Mouse (Mus musculus): ENCODE data around the gene Snf8. TPM values are rescaled to one million over a fixed set of nuclear protein-coding genes. Genes with fewer than 3 reads are reported as not detected.

The Snf8 gene
- polyA plus RNA-seq, 1 experiment from 2014 or later = 141 TPM

- Histone ChIP-seq H3K27ac (no peak overlapping the region), H3K9ac (no peak overlapping the region), H3K9me3 (no peaks in the 10 kb centered on the region), H3K36me3 (no peaks in the 10 kb centered on the region), H3K27me3 (0 out of 2 replicates have a peak, but pooled peaks cover 2% of the 10 kb centered on the region), H3K4me2 (no peak overlapping the region), H3K4me3 (no peak overlapping the region), H3K4me1 (replicated peaks) (peaks cover 5% of the 10 kb centered on the region; the same call in 1 of the 2 replicates)
- 93% methylated on average over 5 of the region's 5 CpGs for WGBS
- no peak for ATAC-seq (ENCODE audit: low FRiP score)
Measured at GRCm38 (mm10) chr11:96080736-96081135, 46.1 kb downstream of the Snf8 start.

GRCm38 (mm10) chr11:96082682-96083081, 48.0 kb downstream of the Snf8 start:
- no peak overlapping the region for H3K4me2 ChIP-seq
- H3K4me1 ChIP-seq (replicated peaks) = no peaks in the 10 kb centered on the region
- H3K27me3 ChIP-seq = 0 out of 2 replicates have a peak, but pooled peaks cover 4% of the 10 kb centered on the region
- no peaks in the 10 kb centered on the region for H3K36me3 ChIP-seq
- no peak overlapping the region for H3K27ac ChIP-seq
- no peak for ATAC-seq (ENCODE audit: low FRiP score)
- H3K9ac ChIP-seq = no peak overlapping the region
- no peaks in the 10 kb centered on the region for H3K9me3 ChIP-seq
- WGBS = 74% methylated on average over 3 of the region's 3 CpGs
- H3K4me3 ChIP-seq = no peak overlapping the region

GRCm38 (mm10) chr11:96087981-96088380, 53.3 kb downstream of the Snf8 start:
- WGBS = 86% methylated on average over 6 of the region's 6 CpGs
- no peak for ATAC-seq (ENCODE audit: low FRiP score)
- H3K9me3 ChIP-seq = peaks cover 4% of the 10 kb centered on the region; the same call in 1 of the 2 replicates
- no peak overlapping the region for H3K4me2 ChIP-seq
- no peaks in the 10 kb centered on the region for H3K36me3 ChIP-seq
- H3K27ac ChIP-seq = no peak overlapping the region
- H3K9ac ChIP-seq = no peak overlapping the region
- H3K4me1 ChIP-seq (replicated peaks) = no peaks in the 10 kb centered on the region
- no peak overlapping the region for H3K4me3 ChIP-seq
- H3K27me3 ChIP-seq = peaks cover 10% of the 10 kb centered on the region; the same call in 1 of the 2 replicates

GRCm38 (mm10) chr11:96091073-96091472, 56.4 kb downstream of the Snf8 start:
- 45% methylated on average over 2 of the region's 2 CpGs for WGBS
- no peak overlapping the region for H3K9ac ChIP-seq
- no peak overlapping the region for H3K4me2 ChIP-seq
- no peak overlapping the region for H3K27ac ChIP-seq
- H3K27me3 ChIP-seq = peaks cover 9% of the 10 kb centered on the region; the same call in 1 of the 2 replicates
- no peaks in the 10 kb centered on the region for H3K36me3 ChIP-seq
- no peaks in the 10 kb centered on the region for H3K4me1 ChIP-seq (replicated peaks)
- H3K9me3 ChIP-seq = peaks cover 4% of the 10 kb centered on the region; the same call in 1 of the 2 replicates
- H3K4me3 ChIP-seq = no peak overlapping the region
- ATAC-seq (ENCODE audit: low FRiP score) = no peak

GRCm38 (mm10) chr11:96092674-96093291, 58.1 kb downstream of the Snf8 start:
- Histone ChIP-seq H3K27ac (no peak overlapping the region), H3K27me3 (peaks cover 12% of the 10 kb centered on the region), H3K4me1 (replicated peaks) (no peaks in the 10 kb centered on the region), H3K4me2 (no peak overlapping the region), H3K9ac (no peak overlapping the region), H3K9me3 (peaks cover 3% of the 10 kb centered on the region; the same call in 1 of the 2 replicates), H3K4me3 (no peak overlapping the region), H3K36me3 (no peaks in the 10 kb centered on the region)
- 47% methylated on average over 7 of the region's 7 CpGs for WGBS
- no peak for ATAC-seq (ENCODE audit: low FRiP score)

GRCm38 (mm10) chr11:96093361-96093760, 58.7 kb downstream of the Snf8 start:
- H3K9ac ChIP-seq = no peak overlapping the region
- no peak overlapping the region for H3K27ac ChIP-seq
- no peaks in the 10 kb centered on the region for H3K4me1 ChIP-seq (replicated peaks)
- no peaks in the 10 kb centered on the region for H3K36me3 ChIP-seq
- H3K4me2 ChIP-seq = no peak overlapping the region
- peaks cover 12% of the 10 kb centered on the region for H3K27me3 ChIP-seq
- no peak overlapping the region for H3K4me3 ChIP-seq
- ATAC-seq (ENCODE audit: low FRiP score) = no peak
- WGBS = 14% methylated on average over 3 of the region's 3 CpGs
- no peaks in the 10 kb centered on the region for H3K9me3 ChIP-seq

Other genes starting within 250 kb of the Snf8 start
- 0.39 TPM in 1 of 2 replicates, not detected in the other for gene Phospho1, start 210.4 kb upstream of the Snf8 start, polyA plus RNA-seq (2015; fragmentation: Nextera tagmentation; extraction: Ambion mirVana)
- 4.1 and 4.8 TPM in 2 replicates for gene Gngt2, start 197.7 kb upstream of the Snf8 start, polyA plus RNA-seq (2015; fragmentation: Nextera tagmentation; extraction: Ambion mirVana)
- gene Abi3, start 192.4 kb upstream of the Snf8 start, polyA plus RNA-seq (2015; fragmentation: Nextera tagmentation; extraction: Ambion mirVana) = 2.1 and 2.4 TPM in 2 replicates
- gene B4galnt2, start 120.0 kb upstream of the Snf8 start, polyA plus RNA-seq (2015; fragmentation: Nextera tagmentation; extraction: Ambion mirVana) = not detected in 2 replicates
- 22.8 and 23.1 TPM in 2 replicates for gene Igf2bp1, start 28.9 kb upstream of the Snf8 start, polyA plus RNA-seq (2015; fragmentation: Nextera tagmentation; extraction: Ambion mirVana)
- not detected in 2 replicates for gene Gip, start 10.3 kb upstream of the Snf8 start, polyA plus RNA-seq (2015; fragmentation: Nextera tagmentation; extraction: Ambion mirVana)
- 31.0 and 31.7 TPM in 2 replicates for gene Ube2z, start 30.5 kb downstream of the Snf8 start, polyA plus RNA-seq (2015; fragmentation: Nextera tagmentation; extraction: Ambion mirVana)
- gene Atp5g1, start 40.8 kb downstream of the Snf8 start, polyA plus RNA-seq (2015; fragmentation: Nextera tagmentation; extraction: Ambion mirVana) = 530 and 549 TPM in 2 replicates
- gene Calcoco2, start 77.1 kb downstream of the Snf8 start, polyA plus RNA-seq (2015; fragmentation: Nextera tagmentation; extraction: Ambion mirVana) = not detected in 2 replicates
- gene Ttll6, start 98.9 kb downstream of the Snf8 start, polyA plus RNA-seq (2015; fragmentation: Nextera tagmentation; extraction: Ambion mirVana) = 0.22 and 0.26 TPM in 2 replicates
- not detected in 2 replicates for gene Hoxb13, start 159.4 kb downstream of the Snf8 start, polyA plus RNA-seq (2015; fragmentation: Nextera tagmentation; extraction: Ambion mirVana)
- 4.8 and 7.2 TPM in 2 replicates for gene Hoxb9, start 236.6 kb downstream of the Snf8 start, polyA plus RNA-seq (2015; fragmentation: Nextera tagmentation; extraction: Ambion mirVana)
- gene Hoxb8, start 247.0 kb downstream of the Snf8 start, polyA plus RNA-seq (2015; fragmentation: Nextera tagmentation; extraction: Ambion mirVana) = 19.2 and 27.2 TPM in 2 replicates